Mouse (Mus musculus): Measurements from ENCODE around the gene Tspan10.

Gene Tspan10

GRCm38 (mm10) chr11:120492024-120492877 lies 49.8 kb downstream of the Tspan10 start:
- peak; percentile 50 for DNase-seq (ENCODE audit: low read depth, low spot score)

GRCm38 (mm10) chr11:120492878-120493203 lies 50.4 kb downstream of the Tspan10 start:
- no peak for DNase-seq (ENCODE audit: low read depth, low spot score)

GRCm38 (mm10) chr11:120493351-120493750 lies 50.9 kb downstream of the Tspan10 start:
- no peak for DNase-seq (ENCODE audit: low read depth, low spot score)

GRCm38 (mm10) chr11:120493911-120494310 lies 51.5 kb downstream of the Tspan10 start:
- DNase-seq (ENCODE audit: low read depth, low spot score) = no peak
